Mouse (Mus musculus): ENCODE measurements around the gene Cd300ld5. TPM values are rescaled to one million over a fixed set of nuclear protein-coding genes. Genes with fewer than 3 reads are reported as not detected.
A peak's percentile ranks its signal among the peaks of the same experiment; 100 is the strongest.

Cd300ld5 gene
- total and polyA plus RNA-seq, 3 experiments: not detected

GRCm38 (mm10) chr11:115083376-115084139 lies 46.0 kb upstream of the Cd300ld5 start:
- no peak overlapping the region for H3K4me3 ChIP-seq (replicated peaks in 1 of 3; ENCODE audit: low read depth in 2 of 3, low read length in 2 of 3, poor library complexity in 1 of 3)
- dilution Hi-C loops (cut with MboI; ENCODE audit: extremely low pct_ligation_motif_present, extremely low pct_unique_long_range_greater_than_20kb, low sequenced_read_pairs) (no loop called here), in situ Hi-C loops (cut with MboI; ENCODE audit: low pct_ligation_motif_present, low pct_unique_long_range_greater_than_20kb, low sequenced_read_pairs) (loop anchor here (5.0 kb wide), 1 partner anchor 74 kb away; no protein-coding TSS in a partner anchor)
- H3K36me3 ChIP-seq (replicated peaks in 1 of 2; ENCODE audit: control insufficient read depth in 1 of 2, insufficient read depth in 1 of 2, low read length in 1 of 2): no peaks in the 10 kb centered on the region
- H3K4me1 ChIP-seq (ENCODE audit: control insufficient read depth in 1 of 2, insufficient read depth in 2 of 2): peaks cover 15 to 23% of the 10 kb centered on the region in 2 experiments
- no peaks in the 10 kb centered on the region for H3K9me3 ChIP-seq (replicated peaks; ENCODE audit: low read length)
- no peak overlapping the region for H3K9ac ChIP-seq (ENCODE audit: insufficient read depth, low read depth)
- no peak overlapping the region for H3K27ac ChIP-seq (ENCODE audit: insufficient read depth, low read depth)
- peaks cover 3% of the 10 kb centered on the region for H3K27me3 ChIP-seq (replicated peaks)
- DNase-seq (ENCODE audit: extremely low read depth): peak; percentile 85
- H3K79me2 ChIP-seq (replicated peaks; ENCODE audit: control insufficient read depth, extremely low read depth, insufficient read depth, poor library complexity, severe bottlenecking): no peaks in the 10 kb centered on the region
- TF ChIP-seq ELF1 (IDR thresholded peaks at IDR 0.05; ENCODE audit: low read depth, low read length) (no peak), PAX5 (IDR thresholded peaks at IDR 0.05; ENCODE audit: low read length) (no peak), CHD1 (IDR thresholded peaks at IDR 0.05; ENCODE audit: low read depth, low read length) (no peak), NRF1 (IDR thresholded peaks at IDR 0.05; ENCODE audit: low read depth, low read length) (no peak), ZMIZ1 (IDR thresholded peaks at IDR 0.05; ENCODE audit: low read depth, low read length) (no peak), IRF4 (IDR thresholded peaks at IDR 0.05; ENCODE audit: low read depth, low read length) (peak; percentile 52; the same call in 1 of the 2 replicates), USF2 (conservative IDR thresholded peaks at IDR 0.05; ENCODE audit: low read depth, low read length) (no peak), MYC (IDR thresholded peaks at IDR 0.05; ENCODE audit: low read depth, low read length) (0 out of 2 replicates have a peak, but pooled peaks have one; percentile 28), USF1 (IDR thresholded peaks at IDR 0.05; ENCODE audit: low read depth, low read length) (no peak), ZC3H11A (IDR thresholded peaks at IDR 0.05; ENCODE audit: low read depth, low read length) (peak; percentile 98), CTCF (conservative IDR thresholded peaks at IDR 0.05 in 1 of 2, IDR thresholded peaks at IDR 0.05 in 1 of 2; ENCODE audit: low read depth in 2 of 2, low read length in 2 of 2) (peak; percentile 99), TCF12 (IDR thresholded peaks at IDR 0.05; ENCODE audit: low read depth, low read length) (no peak), CHD2 (IDR thresholded peaks at IDR 0.05; ENCODE audit: low read length) (no peak), SIN3A (IDR thresholded peaks at IDR 0.05; ENCODE audit: low read length) (0 out of 2 replicates have a peak, but pooled peaks have one; percentile 33), POLR2A (IDR thresholded peaks at IDR 0.05; ENCODE audit: low read depth, low read length) (no peak), MEF2A (IDR thresholded peaks at IDR 0.05; ENCODE audit: borderline replicate concordance, low read depth, low read length) (no peak), JUND (conservative IDR thresholded peaks at IDR 0.05; ENCODE audit: low read depth, low read length) (no peak), RCOR1 (conservative IDR thresholded peaks at IDR 0.05; ENCODE audit: low read depth, low read length) (no peak), RAD21 (IDR thresholded peaks at IDR 0.05; ENCODE audit: low read depth, low read length) (peak; percentile 100), MXI1 (IDR thresholded peaks at IDR 0.05; ENCODE audit: low read depth, low read length) (no peak), SMC3 (IDR thresholded peaks at IDR 0.05; ENCODE audit: low read depth, low read length) (peak; percentile 99), GABPA (IDR thresholded peaks at IDR 0.05; ENCODE audit: insufficient replicate concordance, low read depth, low read length) (no peak), BHLHE40 (IDR thresholded peaks at IDR 0.05; ENCODE audit: low read depth, low read length) (no peak), MAX (IDR thresholded peaks at IDR 0.05; ENCODE audit: low read length) (no peak), TBP (conservative IDR thresholded peaks at IDR 0.05; ENCODE audit: low read depth, low read length) (no peak), UBTF (IDR thresholded peaks at IDR 0.05; ENCODE audit: low read depth, low read length) (no peak), HCFC1 (IDR thresholded peaks at IDR 0.05; ENCODE audit: low read depth, low read length) (no peak), ZNF384 (IDR thresholded peaks at IDR 0.05; ENCODE audit: low read depth, low read length) (no peak), ETS1 (conservative IDR thresholded peaks at IDR 0.05; ENCODE audit: low read depth, low read length) (no peak), POLR2AphosphoS2 (IDR thresholded peaks at IDR 0.05; ENCODE audit: low read depth, low read length) (no peak), NELFE (IDR thresholded peaks at IDR 0.05; ENCODE audit: low read depth, low read length) (0 out of 2 replicates have a peak, but pooled peaks have one; percentile 7), MAZ (IDR thresholded peaks at IDR 0.05; ENCODE audit: low read depth, low read length) (no peak), ZKSCAN1 (IDR thresholded peaks at IDR 0.05; ENCODE audit: borderline replicate concordance, low read depth, low read length) (no peak)
- peak overlapping the region; percentile 11; the same call in 1 of the 2 replicates for H3K4me2 ChIP-seq (ENCODE audit: insufficient read depth, low read depth, poor library complexity, severe bottlenecking)

Data from CH12.LX (cell line).